Mouse (Mus musculus) forebrain, embryonic 11.5 days (tissue): Measurements from ENCODE around the gene Catsperg1. TPM values are rescaled to one million over a fixed set of nuclear protein-coding genes. Genes with fewer than 3 reads are reported as not detected.
"Not testable (repeated sequence)": the region's sequence is repeated elsewhere in the genome, so short reads cannot be mapped to it uniquely, and the experiment has no call there.

Source experiments
- ATAC-seq: fragments of 200-750 bp; cut with Nextera tagmentation; replicated peaks from 2 replicates; pipeline ENCODE4 v1.8.0; 2017; ENCODE audit warnings: moderate TSS enrichment; ENCODE audit not compliant: low FRiP score
- DNase-seq: peaks from one replicate; pipeline ENCODE4 v3.0.0-alpha.2; 2017; ENCODE audit warnings: low spot score
- H3K27ac ChIP-seq: fragments of 300-500 bp; sonication (generic); 2 replicates; pipeline ENCODE4 v1.5.1; 2014; ENCODE audit warnings: low read depth, low read length
- H3K27me3 ChIP-seq: fragments of 300-500 bp; sonication (generic); 2 replicates; pipeline ENCODE4 v1.6.1; 2014; ENCODE audit warnings: mild to moderate bottlenecking, low read length, mixed read lengths; ENCODE audit not compliant: control insufficient read depth, insufficient read depth
- H3K36me3 ChIP-seq: fragments of 300-500 bp; sonication (generic); 2 replicates; pipeline ENCODE4 v1.6.1; 2014; ENCODE audit warnings: mild to moderate bottlenecking, low read length, moderate library complexity, mixed read lengths; ENCODE audit not compliant: control insufficient read depth, insufficient read depth
- H3K4me1 ChIP-seq: fragments of 300-500 bp; sonication (generic); replicated peaks from 2 replicates; pipeline ENCODE4 v1.6.1; 2014; ENCODE audit warnings: low read length, mixed read lengths; ENCODE audit not compliant: control insufficient read depth, insufficient read depth
- H3K4me2 ChIP-seq: fragments of 300-500 bp; sonication (generic); 2 replicates; pipeline ENCODE4 v1.6.1; 2014; ENCODE audit warnings: low read depth, mild to moderate bottlenecking, low read length, moderate library complexity, mixed read lengths; ENCODE audit not compliant: severe bottlenecking
- H3K4me3 ChIP-seq: fragments of 300-500 bp; sonication (generic); 2 replicates; pipeline ENCODE4 v1.5.1; 2014; ENCODE audit warnings: low read depth, low read length
- H3K9ac ChIP-seq: fragments of 300-500 bp; sonication (generic); 2 replicates; pipeline ENCODE4 v1.6.1; 2014; ENCODE audit warnings: low read length
- H3K9me3 ChIP-seq: fragments of 300-500 bp; sonication (generic); 2 replicates; pipeline ENCODE4 v1.6.1; 2016; ENCODE audit warnings: low read length, mixed read lengths; ENCODE audit not compliant: control insufficient read depth
- WGBS: fragments of 180-500 bp; shearing (Covaris S2); extraction: QIAGEN DNeasy Blood & Tissue Kit; methylation state at CpG from one replicate; pipeline ENCODE4 v1.1.7; 2014; 5-methylcytosine and 5-hydroxymethylcytosine counted together
- polyA plus RNA-seq: library from polyadenylated mRNA; unstranded; fragments of >200 nt; fragmentation: Nextera tagmentation; extraction: Ambion mirVana; gene quantifications from 2 replicates; pipeline ENCODE4 v1.2.1, GENCODE M21; 2014

Catsperg1 gene
- polyA plus RNA-seq, 1 experiment from 2014 or later: 0.12 TPM

DNA sequence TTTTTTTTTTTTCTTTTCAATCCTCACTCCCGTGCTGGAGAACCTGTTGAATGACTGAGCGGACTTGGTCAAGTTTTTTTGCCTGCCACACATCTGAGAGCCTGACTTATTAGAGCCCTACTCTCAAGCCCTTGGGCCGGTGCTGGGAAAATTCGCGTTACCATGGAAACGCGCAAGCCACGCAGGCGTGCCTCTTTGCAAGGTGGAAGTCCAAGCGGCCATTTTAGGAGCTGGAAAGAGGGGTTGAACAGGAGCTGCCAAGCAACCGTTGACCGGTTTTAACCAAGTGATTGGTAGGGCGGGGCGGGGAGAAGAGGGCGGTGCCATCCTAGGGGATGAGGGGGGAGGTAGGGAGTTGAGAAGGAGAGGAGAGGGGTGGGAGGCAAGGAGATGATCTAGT lies 1.0 kb upstream of the Catsperg1 start:
- H3K4me1 ChIP-seq: no peaks in the 10 kb centered on the region
- H3K27ac ChIP-seq: no peak overlapping the region
- H3K36me3 ChIP-seq: no peaks in the 10 kb centered on the region
- DNase-seq (no peak), ATAC-seq (no peak)
- no peak overlapping the region for H3K4me2 ChIP-seq
- H3K4me3 ChIP-seq: no peak overlapping the region
- peaks cover 12% of the 10 kb centered on the region for H3K27me3 ChIP-seq
- H3K9me3 ChIP-seq: no peaks in the 10 kb centered on the region; the same call in none of the 2 replicates
- no peak overlapping the region for H3K9ac ChIP-seq
- 38% methylated on average over 15 of the region's 15 CpGs for WGBS

DNA sequence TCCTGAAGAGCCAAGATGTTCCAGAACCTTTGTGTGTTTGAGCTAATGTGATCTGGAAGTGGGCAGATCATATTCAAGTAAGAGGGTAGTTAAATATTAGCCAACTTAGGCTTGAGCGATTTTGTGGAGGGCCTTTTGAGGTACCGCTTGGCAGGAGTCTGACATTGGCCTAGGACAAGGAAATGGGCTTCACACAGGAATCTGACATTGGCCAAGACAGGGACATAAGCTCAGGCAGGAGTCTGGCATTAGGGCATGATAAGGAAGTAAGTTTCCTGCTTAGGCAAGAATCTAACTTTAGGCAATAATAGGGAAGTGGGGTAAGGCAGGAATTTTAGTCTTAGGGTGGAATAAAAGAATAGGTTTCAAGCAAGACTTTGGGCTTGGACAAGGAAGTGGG lies 401 bp upstream of the Catsperg1 start:
- Histone ChIP-seq H3K27me3 (peaks cover 12% of the 10 kb centered on the region), H3K9ac (no peak overlapping the region), H3K36me3 (no peaks in the 10 kb centered on the region), H3K4me1 (no peaks in the 10 kb centered on the region), H3K4me2 (no peak overlapping the region; the same call in 1 of the 2 replicates), H3K9me3 (no peaks in the 10 kb centered on the region; the same call in 1 of the 2 replicates), H3K4me3 (no peak overlapping the region), H3K27ac (no peak overlapping the region)
- DNase-seq: no peak
- no peak for ATAC-seq
- 73% methylated on average over 2 of the region's 2 CpGs for WGBS

DNA sequence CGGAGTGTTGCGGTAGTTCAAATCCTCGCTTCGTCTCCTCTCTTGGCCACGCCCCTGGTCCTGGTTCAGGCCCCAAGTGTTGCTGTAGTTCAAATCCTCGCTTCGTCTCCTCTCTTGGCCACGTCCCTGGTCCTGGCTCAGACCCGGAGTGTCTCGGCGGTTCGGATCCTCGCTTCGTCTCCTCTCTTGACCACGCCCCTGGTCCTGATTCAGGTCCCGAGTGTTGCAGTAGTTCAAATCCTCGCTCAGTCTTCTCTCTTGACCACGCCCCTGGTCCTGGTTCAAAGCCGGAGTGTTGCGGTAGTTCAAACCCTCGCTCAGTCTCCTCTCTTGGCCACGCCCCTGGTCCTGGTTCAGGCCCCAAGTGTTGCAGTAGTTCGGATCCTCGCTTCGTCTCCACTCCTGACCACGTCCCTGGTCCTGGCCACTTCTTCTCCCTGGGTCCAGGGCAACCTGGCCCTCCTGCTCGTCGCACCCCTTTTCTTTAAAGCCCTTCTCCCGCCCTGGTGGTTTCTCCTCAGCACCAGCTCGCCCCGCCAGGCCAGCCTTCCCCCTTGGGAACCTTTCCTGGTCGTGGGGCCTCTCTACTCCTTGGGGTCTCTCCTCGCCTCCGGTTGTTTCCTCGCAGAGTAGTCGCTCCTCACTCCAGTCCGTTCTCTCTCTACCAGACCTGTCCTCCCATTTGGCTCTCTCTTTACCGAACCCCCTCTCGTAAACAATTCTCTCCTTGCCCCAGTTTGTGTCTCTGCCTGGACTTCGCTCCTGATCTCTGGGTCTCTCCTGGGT lies 867 bp downstream of the Catsperg1 start:
- ATAC-seq, H3K27ac ChIP-seq, H3K4me1 ChIP-seq, H3K36me3 ChIP-seq, H3K9me3 ChIP-seq, H3K4me3 ChIP-seq, H3K9ac ChIP-seq, H3K4me2 ChIP-seq: not testable (repeated sequence)
- 15% methylated on average over 40 of the region's 40 CpGs for WGBS
- peak; percentile 57 for DNase-seq
- H3K27me3 ChIP-seq: peaks cover 12% of the 10 kb centered on the region

DNA sequence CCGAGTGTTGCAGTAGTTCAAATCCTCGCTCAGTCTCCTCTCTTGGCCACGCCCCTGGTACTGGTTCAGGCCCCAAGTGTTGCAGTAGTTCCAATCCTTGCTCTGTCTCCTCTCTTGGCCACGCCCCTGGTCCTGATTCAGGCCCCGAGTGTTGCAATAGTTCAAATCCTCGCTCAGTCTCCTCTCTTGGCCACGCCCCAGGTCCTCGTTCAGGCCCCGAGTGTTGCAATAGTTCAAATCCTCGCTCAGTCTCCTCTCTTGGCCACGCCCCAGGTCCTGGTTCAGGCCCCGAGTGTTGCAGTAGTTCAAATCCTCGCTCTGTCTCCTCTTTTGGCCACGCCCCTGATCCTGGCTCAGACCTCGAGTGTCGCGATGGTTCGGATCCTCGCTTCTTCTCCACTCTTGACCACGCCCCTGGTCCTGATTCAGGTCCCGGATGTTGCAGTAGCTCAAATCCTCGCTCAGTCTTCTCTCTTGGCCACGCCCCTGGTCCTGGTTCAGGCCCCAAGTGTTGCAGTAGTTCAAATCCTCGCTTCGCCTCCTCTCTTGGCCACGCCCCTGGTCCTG lies 1.6 kb downstream of the Catsperg1 start:
- ATAC-seq: no peak
- no peak overlapping the region for H3K4me3 ChIP-seq
- DNase-seq: no peak

DNA sequence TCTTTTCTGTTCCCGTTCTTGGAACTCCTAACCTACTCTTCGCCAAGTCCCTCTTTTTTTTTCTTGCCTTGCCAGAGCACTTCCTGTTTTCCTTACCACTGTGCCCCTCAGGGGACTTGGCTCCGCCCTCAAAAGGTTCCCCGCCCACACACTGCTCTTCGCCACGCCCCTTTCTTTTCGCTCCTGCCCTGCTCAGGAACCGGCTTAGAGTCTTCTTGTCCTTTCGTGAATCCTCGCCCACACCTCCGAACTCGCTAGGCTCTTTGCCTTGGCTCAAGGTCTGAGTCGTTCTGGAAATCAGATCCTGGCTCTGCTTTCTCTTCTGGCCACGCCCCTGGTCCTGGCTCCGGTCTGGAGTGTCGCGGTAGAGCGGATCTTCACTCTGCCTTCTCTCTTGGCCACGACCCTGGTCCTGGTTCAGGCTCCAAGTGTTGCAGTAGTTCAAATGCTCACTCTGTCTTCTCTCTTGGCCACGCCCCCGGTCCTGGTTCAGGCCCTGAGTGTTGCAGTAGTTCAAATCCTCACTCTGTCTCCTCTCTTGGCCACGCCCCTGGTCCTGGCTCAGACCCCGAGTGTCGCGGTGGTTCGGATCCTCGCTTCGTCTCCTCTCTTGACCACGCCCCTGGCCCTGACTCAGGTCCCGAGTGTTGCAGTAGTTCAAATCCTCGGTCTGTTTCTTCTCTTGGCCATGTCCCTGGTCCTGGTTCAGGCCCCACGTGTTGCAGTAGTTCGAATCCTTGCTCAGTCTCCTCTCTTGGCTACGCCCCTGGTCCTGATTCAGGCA lies 2.2 kb downstream of the Catsperg1 start:
- peak overlapping the region; percentile 48 for H3K4me2 ChIP-seq
- H3K9me3 ChIP-seq: no peaks in the 10 kb centered on the region
- peaks cover 12% of the 10 kb centered on the region for H3K27me3 ChIP-seq
- no peak overlapping the region for H3K27ac ChIP-seq
- no peaks in the 10 kb centered on the region for H3K36me3 ChIP-seq
- no peak overlapping the region; the same call in 1 of the 2 replicates for H3K9ac ChIP-seq
- WGBS: 5% methylated on average over 34 of the region's 34 CpGs
- DNase-seq: peak; percentile 79
- ATAC-seq: peak; percentile 67
- H3K4me1 ChIP-seq: no peaks in the 10 kb centered on the region
- peak overlapping the region; percentile 21 for H3K4me3 ChIP-seq

More for the DNA sequence above, 1.6 kb downstream of the Catsperg1 start:
- no peak overlapping the region for H3K27ac ChIP-seq
- no peaks in the 10 kb centered on the region for H3K9me3 ChIP-seq
- H3K27me3 ChIP-seq: peaks cover 12% of the 10 kb centered on the region
- no peak overlapping the region for H3K9ac ChIP-seq
- no peak overlapping the region for H3K4me2 ChIP-seq
- no peaks in the 10 kb centered on the region for H3K36me3 ChIP-seq
- 10% methylated on average over 26 of the region's 26 CpGs for WGBS
- H3K4me1 ChIP-seq: no peaks in the 10 kb centered on the region

DNA sequence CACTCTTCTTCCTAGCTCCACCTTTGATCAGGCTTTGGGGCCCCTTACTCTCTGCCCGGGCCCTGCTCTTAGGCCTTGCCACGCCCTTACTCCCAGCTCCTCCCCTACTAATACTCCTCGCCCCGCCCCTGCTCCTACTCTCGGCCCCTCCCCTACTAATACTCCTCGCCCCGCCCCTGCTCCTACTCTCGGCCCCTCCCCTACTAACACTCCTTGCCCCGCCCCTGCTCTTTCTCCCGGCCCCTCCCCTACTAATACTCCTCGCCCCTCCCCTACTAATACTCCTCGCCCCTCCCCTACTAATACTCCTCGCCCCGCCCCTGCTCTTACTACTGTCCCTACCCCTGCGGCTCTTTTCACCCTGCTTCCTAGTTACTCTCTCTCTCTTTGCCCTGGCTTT lies 2.8 kb downstream of the Catsperg1 start:
- 30% methylated on average over 15 of the region's 15 CpGs for WGBS
- Histone ChIP-seq H3K4me3 (peak overlapping the region; percentile 21), H3K27me3 (peaks cover 12% of the 10 kb centered on the region), H3K4me2 (peak overlapping the region; percentile 48; the same call in 1 of the 2 replicates)
- not testable (repeated sequence) for H3K36me3 ChIP-seq, DNase-seq, H3K27ac ChIP-seq, H3K9me3 ChIP-seq, H3K9ac ChIP-seq, H3K4me1 ChIP-seq
- ATAC-seq: peak; percentile 20; the same call in 1 of the 2 replicates

DNA sequence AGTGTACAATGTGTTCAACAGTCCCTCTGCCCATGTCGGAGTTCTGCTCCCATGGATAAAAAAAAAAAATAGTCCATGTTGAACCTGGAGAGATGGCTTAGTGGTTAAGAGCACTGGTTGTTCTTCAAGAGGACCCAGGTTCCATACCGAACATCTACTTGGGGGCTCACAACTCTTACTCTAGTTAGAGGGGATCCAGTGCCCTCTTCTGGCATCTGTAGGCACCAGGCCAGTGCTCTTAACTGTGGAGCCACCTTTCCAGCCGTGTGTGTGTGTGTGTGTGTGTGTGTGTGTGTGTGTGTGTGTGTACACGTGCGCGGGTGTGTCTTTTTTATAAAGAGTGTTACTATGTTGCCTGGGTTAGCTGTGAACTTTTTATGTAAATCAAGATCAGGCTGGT lies 11.3 kb downstream of the Catsperg1 start:
- Histone ChIP-seq H3K36me3 (no peaks in the 10 kb centered on the region), H3K4me1 (no peaks in the 10 kb centered on the region)

DNA sequence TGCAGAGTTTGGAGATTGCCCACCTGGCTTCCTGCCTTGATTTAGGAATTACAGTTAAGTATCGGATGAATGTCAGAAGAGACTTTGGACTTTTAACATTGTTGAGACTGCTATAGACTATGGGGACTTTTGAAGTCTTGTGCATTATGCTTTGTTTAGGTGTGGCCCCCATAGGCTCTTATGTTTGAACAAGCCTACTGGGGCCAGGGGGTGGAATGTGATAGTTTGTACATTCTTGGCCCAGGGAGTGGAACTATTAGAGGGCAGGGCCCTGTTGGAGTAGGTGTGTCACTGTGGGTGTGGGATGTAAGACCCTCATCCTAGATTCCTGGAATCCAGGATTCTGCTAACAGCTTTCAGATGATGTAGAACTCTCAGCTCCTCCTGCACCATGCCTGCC lies 19.6 kb downstream of the Catsperg1 start:
- H3K27ac ChIP-seq, H3K4me1 ChIP-seq, H3K27me3 ChIP-seq, H3K4me2 ChIP-seq, H3K9ac ChIP-seq, H3K4me3 ChIP-seq, H3K9me3 ChIP-seq, H3K36me3 ChIP-seq, ATAC-seq, DNase-seq: not testable (repeated sequence)
- WGBS: 90% methylated on average over 1 of the region's 1 CpGs

More for the DNA sequence above, 11.3 kb downstream of the Catsperg1 start:
- Histone ChIP-seq H3K9ac (no peak overlapping the region), H3K27me3 (no peaks in the 10 kb centered on the region), H3K4me2 (no peak overlapping the region), H3K27ac (no peak overlapping the region), H3K4me3 (no peak overlapping the region), H3K9me3 (no peaks in the 10 kb centered on the region)
- 82% methylated on average over 6 of the region's 6 CpGs for whole genome bisulfite sequencing
- no peak for DNase-seq
- no peak for ATAC-seq
